ENCODE assay signal across 8 mouse cellular contexts in the genomic region with DNA sequence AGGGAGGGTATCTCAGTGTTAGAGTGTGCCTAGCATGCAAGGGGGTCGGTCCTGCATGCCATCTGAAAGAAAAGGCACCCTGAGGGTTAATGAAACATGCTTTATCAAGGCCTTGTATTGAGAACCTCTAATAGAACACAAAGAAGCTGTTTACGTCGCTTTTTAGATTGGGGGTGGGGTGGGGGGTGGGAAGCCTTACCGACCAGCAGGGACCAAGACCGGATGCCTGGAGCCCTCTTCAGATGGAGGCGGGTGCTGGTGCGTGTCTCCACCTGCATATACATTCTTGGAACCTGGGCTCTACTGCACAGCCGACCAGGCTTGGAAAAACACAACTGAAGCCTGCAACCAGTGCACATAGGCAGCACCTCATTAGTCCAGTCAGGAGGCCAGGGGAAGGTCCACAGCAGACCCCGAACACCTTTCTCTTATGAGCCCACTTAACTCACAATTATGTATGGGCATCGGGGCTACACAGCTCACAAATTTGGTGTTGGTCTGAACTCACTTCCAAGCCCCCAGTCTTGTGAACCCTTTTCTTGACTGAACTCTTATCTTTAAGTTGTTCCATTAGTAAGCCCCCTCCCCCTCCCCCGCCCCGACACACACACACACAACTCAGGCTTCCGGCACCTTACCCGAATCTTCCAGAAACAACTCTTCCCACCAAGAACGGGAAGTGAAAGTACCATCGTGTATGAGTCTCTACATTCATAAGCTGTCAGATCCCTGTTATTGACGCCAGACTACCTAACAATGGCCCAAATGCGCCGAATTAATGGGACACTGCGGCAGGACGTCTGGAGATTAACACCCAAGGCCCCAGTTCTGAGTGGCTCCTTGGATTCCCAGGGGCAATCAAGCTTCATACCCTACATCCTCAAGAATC. TPM values are rescaled to one million over a fixed set of nuclear protein-coding genes. Genes with fewer than 3 reads are reported as not detected.
DNase-seq lines count a peak whose midpoint lies in the region; ATAC-seq and TF ChIP-seq lines count a peak whose summit lies in the region.

No protein-coding gene starts in this region.

- peak overlapping the region; percentile 79 for H3K4me2 ChIP-seq in embryonic facial prominence, embryonic 13.5 days
- H3K4me2 ChIP-seq in intestine, embryonic 16.5 days (ENCODE audit: low read depth, low read length) = peak overlapping the region; percentile 75
- H3K4me2 ChIP-seq in midbrain, embryonic 13.5 days (replicated peaks) = peak overlapping the region; percentile 70

- H3K27me3 ChIP-seq in embryonic facial prominence, embryonic 13.5 days = no peaks in the 10 kb centered on the region
- no peaks in the 10 kb centered on the region for H3K27me3 ChIP-seq in intestine, embryonic 16.5 days (replicated peaks; ENCODE audit: control insufficient read depth, insufficient read depth, low read length)
- H3K27me3 ChIP-seq in midbrain, embryonic 13.5 days = no peaks in the 10 kb centered on the region

- no peak; the same call in 1 of the 2 replicates for ATAC-seq in embryonic facial prominence, embryonic 13.5 days (ENCODE audit: insufficient number of reproducible peaks, insufficient read depth, low FRiP score, low TSS enrichment, low read depth)
- no peak; the same call in 1 of the 2 replicates for ATAC-seq in intestine, embryonic 16.5 days
- ATAC-seq in midbrain, embryonic 13.5 days = peak; percentile 53

- H3K9me3 ChIP-seq in embryonic facial prominence, embryonic 13.5 days = no peaks in the 10 kb centered on the region
- H3K9me3 ChIP-seq in intestine, embryonic 16.5 days (ENCODE audit: control insufficient read depth, low read length) = no peaks in the 10 kb centered on the region
- no peaks in the 10 kb centered on the region for H3K9me3 ChIP-seq in midbrain, embryonic 13.5 days

- 25% methylated on average over 21 of the region's 21 CpGs for WGBS in embryonic facial prominence, embryonic 13.5 days
- 20% methylated on average over 21 of the region's 21 CpGs for WGBS in intestine, embryonic 16.5 days
- WGBS in midbrain, embryonic 13.5 days = 30% methylated on average over 21 of the region's 21 CpGs

- intact Hi-C loops in left cerebral cortex, postnatal 10 days (cut with DNase I) = no loop called here

- peak overlapping the region; percentile 80 for H3K9ac ChIP-seq in embryonic facial prominence, embryonic 13.5 days
- H3K9ac ChIP-seq in intestine, embryonic 16.5 days (ENCODE audit: low read depth, low read length) = peak overlapping the region; percentile 72
- H3K9ac ChIP-seq in midbrain, embryonic 13.5 days (replicated peaks) = peak overlapping the region; percentile 72

- H3K36me3 ChIP-seq in embryonic facial prominence, embryonic 13.5 days = peaks cover 39% of the 10 kb centered on the region
- H3K36me3 ChIP-seq in intestine, embryonic 16.5 days (ENCODE audit: control insufficient read depth, insufficient read depth, low read length) = peaks cover 14% of the 10 kb centered on the region
- peaks cover 38% of the 10 kb centered on the region for H3K36me3 ChIP-seq in midbrain, embryonic 13.5 days

- H3K4me3 ChIP-seq in layer of hippocampus, adult 2 months = peak overlapping the region; percentile 91
- H3K4me3 ChIP-seq in embryonic facial prominence, embryonic 13.5 days = peak overlapping the region; percentile 76
- peak overlapping the region; percentile 65 for H3K4me3 ChIP-seq in intestine, embryonic 16.5 days (ENCODE audit: low read length)
- H3K4me3 ChIP-seq in midbrain, embryonic 13.5 days (replicated peaks) = peak overlapping the region; percentile 68

- DNase-seq in layer of hippocampus, adult 2 months (ENCODE audit: low spot score in 2 of 2) = no peak
- DNase-seq in layer of hippocampus, postnatal 10 days (ENCODE audit: low spot score in 2 of 2) = no peak
- DNase-seq in left cerebral cortex, adult 18-20 months (ENCODE audit: low spot score in 2 of 2) = no peak
- DNase-seq in layer of hippocampus, adult 8-10 months (ENCODE audit: low spot score in 2 of 2) = no peak
- DNase-seq in left cerebral cortex, postnatal 10 days (ENCODE audit: extremely low spot score in 1 of 2, low spot score in 2 of 2) = no peak

- H3K4me1 ChIP-seq in embryonic facial prominence, embryonic 13.5 days = peaks cover 20% of the 10 kb centered on the region
- H3K4me1 ChIP-seq in intestine, embryonic 16.5 days (ENCODE audit: control insufficient read depth, insufficient read depth, low read length) = peaks cover 13% of the 10 kb centered on the region
- H3K4me1 ChIP-seq in midbrain, embryonic 13.5 days (replicated peaks) = peaks cover 26% of the 10 kb centered on the region

- no peak for TF ChIP-seq CTCF in layer of hippocampus, adult 2 months (conservative IDR thresholded peaks at IDR 0.05)

- H3K27ac ChIP-seq in layer of hippocampus, adult 2 months = peak overlapping the region; percentile 81
- peak overlapping the region; percentile 75 for H3K27ac ChIP-seq in embryonic facial prominence, embryonic 13.5 days
- peak overlapping the region; percentile 61 for H3K27ac ChIP-seq in intestine, embryonic 16.5 days (ENCODE audit: low read length)
- H3K27ac ChIP-seq in midbrain, embryonic 13.5 days = peak overlapping the region; percentile 57

RNA-seq across cellular contexts. Expression of a gene that starts 0.7 kb away (rescaled TPM):
- 10 to 100 TPM; 20.5 to 21.4 TPM for total RNA-seq in layer of hippocampus, adult 2 months (2021)
- 10 to 100 TPM; 30.6 to 31.7 TPM for total RNA-seq in layer of hippocampus, postnatal 10 days (2021)
- 44.6 and 45.1 TPM in 2 replicates for polyA plus RNA-seq in embryonic facial prominence, embryonic 13.5 days (2015; fragmentation: Nextera tagmentation; extraction: Ambion mirVana)
- 33.8 and 36.5 TPM in 2 replicates for polyA plus RNA-seq in intestine, embryonic 16.5 days (2015; fragmentation: Nextera tagmentation; extraction: Ambion mirVana)
- 42.6 and 43.8 TPM in 2 replicates for polyA plus RNA-seq in midbrain, embryonic 13.5 days (2015; fragmentation: Nextera tagmentation; extraction: Ambion mirVana)
- 10 to 100 TPM; 20.0 to 20.4 TPM for total RNA-seq in left cerebral cortex, adult 18-20 months (2021)
- total RNA-seq in layer of hippocampus, adult 8-10 months (2022) = 10 to 100 TPM; 22.1 to 25.3 (median 24.3) TPM
- total RNA-seq in left cerebral cortex, postnatal 10 days (2021) = 10 to 100 TPM; 22.8 to 24.7 TPM

RNA-seq across cellular contexts. Expression of a gene that starts 8.7 kb away (rescaled TPM):
- 10 to 100 TPM; 42.4 to 48.1 TPM for total RNA-seq in layer of hippocampus, adult 2 months (2021)
- total RNA-seq in layer of hippocampus, postnatal 10 days (2021) = 10 to 100 TPM; 58.2 to 71.4 TPM
- polyA plus RNA-seq in embryonic facial prominence, embryonic 13.5 days (2015; fragmentation: Nextera tagmentation; extraction: Ambion mirVana) = 61.4 and 67.7 TPM in 2 replicates
- 52.2 and 52.6 TPM in 2 replicates for polyA plus RNA-seq in intestine, embryonic 16.5 days (2015; fragmentation: Nextera tagmentation; extraction: Ambion mirVana)
- 105 and 108 TPM in 2 replicates for polyA plus RNA-seq in midbrain, embryonic 13.5 days (2015; fragmentation: Nextera tagmentation; extraction: Ambion mirVana)
- 10 to 100 TPM; 38.4 to 49.2 TPM for total RNA-seq in left cerebral cortex, adult 18-20 months (2021)
- 10 to 100 TPM; 42.9 to 71.2 (median 51.7) TPM for total RNA-seq in layer of hippocampus, adult 8-10 months (2022)
- 10 to 100 TPM; 67.6 to 80.3 TPM for total RNA-seq in left cerebral cortex, postnatal 10 days (2021)

RNA-seq across cellular contexts. Expression of a gene that starts 23.9 kb away (rescaled TPM):
- 1 to 10 TPM; 6.7 to 7.7 TPM for total RNA-seq in layer of hippocampus, adult 2 months (2021)
- 1 to 10 TPM; 7.4 to 9.5 TPM for total RNA-seq in layer of hippocampus, postnatal 10 days (2021)
- polyA plus RNA-seq in embryonic facial prominence, embryonic 13.5 days (2015; fragmentation: Nextera tagmentation; extraction: Ambion mirVana) = 18.5 and 22.2 TPM in 2 replicates
- 31.2 and 32.0 TPM in 2 replicates for polyA plus RNA-seq in intestine, embryonic 16.5 days (2015; fragmentation: Nextera tagmentation; extraction: Ambion mirVana)
- 20.2 and 22.9 TPM in 2 replicates for polyA plus RNA-seq in midbrain, embryonic 13.5 days (2015; fragmentation: Nextera tagmentation; extraction: Ambion mirVana)
- total RNA-seq in left cerebral cortex, adult 18-20 months (2021) = 1 to 10 TPM; 8.2 TPM
- 10 to 100 TPM in 1 of 4 experiments, 1 to 10 TPM in 3; 4.4 to 12.7 (median 7.1) TPM for total RNA-seq in layer of hippocampus, adult 8-10 months (2022)
- total RNA-seq in left cerebral cortex, postnatal 10 days (2021) = 1 to 10 TPM; 7.4 to 9.2 TPM

RNA-seq across cellular contexts. Expression of a gene that starts 24.1 kb away (rescaled TPM):
- total RNA-seq in layer of hippocampus, adult 2 months (2021) = 10 to 100 TPM; 19.3 to 26.3 TPM
- 10 to 100 TPM; 38.7 to 41.1 TPM for total RNA-seq in layer of hippocampus, postnatal 10 days (2021)
- polyA plus RNA-seq in embryonic facial prominence, embryonic 13.5 days (2015; fragmentation: Nextera tagmentation; extraction: Ambion mirVana) = 8.8 and 9.3 TPM in 2 replicates
- 9.7 and 10.1 TPM in 2 replicates for polyA plus RNA-seq in intestine, embryonic 16.5 days (2015; fragmentation: Nextera tagmentation; extraction: Ambion mirVana)
- polyA plus RNA-seq in midbrain, embryonic 13.5 days (2015; fragmentation: Nextera tagmentation; extraction: Ambion mirVana) = 18.2 and 21.1 TPM in 2 replicates
- total RNA-seq in left cerebral cortex, adult 18-20 months (2021) = 10 to 100 TPM; 19.6 to 22.3 TPM
- 10 to 100 TPM; 21.6 to 27.6 (median 26.1) TPM for total RNA-seq in layer of hippocampus, adult 8-10 months (2022)
- total RNA-seq in left cerebral cortex, postnatal 10 days (2021) = 10 to 100 TPM; 41.0 to 42.7 TPM

RNA-seq across cellular contexts. Expression of a gene that starts 31.4 kb away (rescaled TPM):
- total RNA-seq in layer of hippocampus, adult 2 months (2021) = 10 to 100 TPM; 69.1 to 76.5 TPM
- total RNA-seq in layer of hippocampus, postnatal 10 days (2021) = 100 to 1,000 TPM in 1 of 2 experiments, 10 to 100 TPM in 1; 93.6 to 102 TPM
- polyA plus RNA-seq in embryonic facial prominence, embryonic 13.5 days (2015; fragmentation: Nextera tagmentation; extraction: Ambion mirVana) = 9.9 and 10.6 TPM in 2 replicates
- polyA plus RNA-seq in intestine, embryonic 16.5 days (2015; fragmentation: Nextera tagmentation; extraction: Ambion mirVana) = 4.4 and 4.6 TPM in 2 replicates
- polyA plus RNA-seq in midbrain, embryonic 13.5 days (2015; fragmentation: Nextera tagmentation; extraction: Ambion mirVana) = 11.9 and 13.0 TPM in 2 replicates
- total RNA-seq in left cerebral cortex, adult 18-20 months (2021) = 10 to 100 TPM; 79.6 to 82.2 TPM
- total RNA-seq in layer of hippocampus, adult 8-10 months (2022) = 10 to 100 TPM; 65.3 to 83.7 (median 78.3) TPM
- 100 to 1,000 TPM; 118 to 121 TPM for total RNA-seq in left cerebral cortex, postnatal 10 days (2021)
